Mouse (Mus musculus) heart, postnatal 36 days (tissue): ENCODE data around the gene Ttc39d. TPM values are rescaled to one million over a fixed set of nuclear protein-coding genes. Genes with fewer than 3 reads are reported as not detected.
"Not testable (repeated sequence)": the region's sequence is repeated elsewhere in the genome, so short reads cannot be mapped to it uniquely, and the experiment has no call there.

Source experiments
- DNase-seq, 2 experiments: peaks; one replicate each; pipeline ENCODE4 v3.0.0; 2021 to 2022
- intact Hi-C: fragments of 180-260 bp; cut with DNase I; formaldehyde crosslinking; loops from one replicate; pipeline ENCODE4 v1.15.1; 2025
- total RNA-seq, 2 experiments: library from RNA; stranded (reverse); gene quantifications; 2 replicates each; pipeline ENCODE4 v1.2.3; 2021

Ttc39d gene
- total RNA-seq, 2 experiments from 2014 or later: not detected

DNA sequence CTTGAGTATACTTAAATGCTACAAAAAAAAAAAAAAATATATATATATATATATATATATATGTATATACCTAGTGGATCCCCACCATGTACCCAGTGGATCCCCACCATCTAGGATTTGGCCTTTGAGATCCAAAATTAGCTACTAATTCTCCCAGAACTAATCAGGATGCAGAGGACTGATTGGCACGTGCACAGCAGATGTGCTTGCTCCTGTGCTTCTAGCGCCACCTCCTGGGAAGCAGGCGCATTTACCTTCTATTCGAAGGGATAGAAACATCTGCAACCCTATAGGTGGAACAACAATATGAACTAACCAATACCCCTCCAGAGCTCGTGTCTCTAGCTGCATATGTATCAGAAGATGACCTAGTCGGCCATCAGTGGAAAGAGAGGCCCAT is 27.3 kb upstream of the Ttc39d start:
- intact Hi-C loops: loop anchor here (1.0 to 10.0 kb wide), 3 partner anchors 55 to 318 kb away; partner anchors contain the start of gene Galm
- peak; percentile 74 to 79 for DNase-seq

- intact Hi-C loops: loop anchor here (1.0 to 5.0 kb wide), 2 partner anchors 132 to 318 kb away; no protein-coding TSS in a partner anchor
These were observed 26.8 kb upstream of the Ttc39d start for GRCm38 (mm10) chr17:80180468-80180867.

GRCm38 (mm10) chr17:80183615-80184014 is 23.6 kb upstream of the Ttc39d start:
- intact Hi-C loops: loop anchor here (5.0 kb wide), 1 partner anchor 321 kb away; no protein-coding TSS in a partner anchor
- no peak for DNase-seq

More at GRCm38 (mm10) chr17:80180468-80180867, 26.8 kb upstream of the Ttc39d start:
- no peak for DNase-seq

GRCm38 (mm10) chr17:80193075-80193474 is 14.2 kb upstream of the Ttc39d start:
- no peak for DNase-seq
- intact Hi-C loops: loop anchor here (10.0 kb wide), 1 partner anchor 528 kb away; no protein-coding TSS in a partner anchor

DNA sequence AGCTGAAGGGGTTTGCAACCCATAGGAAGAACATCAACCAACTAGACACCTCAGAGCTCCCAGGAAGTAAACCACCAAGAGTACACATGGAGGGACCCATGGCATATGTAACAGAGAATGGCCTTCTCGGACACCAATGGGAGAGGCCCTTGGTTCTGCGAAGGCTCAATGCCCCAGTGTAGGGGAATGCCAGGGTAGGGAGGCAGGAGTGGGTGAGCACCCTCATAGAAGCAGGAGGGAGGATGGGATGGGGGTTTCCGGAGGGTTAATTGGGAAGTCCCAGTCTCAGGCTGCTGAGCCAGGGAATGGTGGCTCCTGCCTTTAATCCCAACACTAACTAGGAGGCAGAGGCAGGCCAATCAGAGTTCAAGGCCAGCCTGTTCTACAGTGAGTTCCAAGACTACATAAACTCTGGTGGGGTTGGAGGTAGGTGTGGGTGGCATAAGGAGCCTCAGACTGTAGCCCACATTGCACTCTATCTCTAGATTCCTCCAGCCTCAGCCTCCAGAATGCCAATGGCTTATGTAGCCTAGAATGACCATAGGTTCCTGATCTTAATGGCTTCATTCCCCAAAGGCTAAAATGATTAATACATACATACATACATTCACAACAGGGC is 8.0 kb upstream of the Ttc39d start:
- intact Hi-C loops: loop anchor here (10.0 kb wide), 1 partner anchor 534 kb away; no protein-coding TSS in a partner anchor

GRCm38 (mm10) chr17:80205657-80206056 is 1.6 kb upstream of the Ttc39d start:
- intact Hi-C loops: loop anchor here (2.0 to 10.0 kb wide), 4 partner anchors 19 to 311 kb away; partner anchors contain the start of genes Atl2, Gemin6, Hnrnpll and Sos1
- DNase-seq: no peak

More for the DNA sequence above, 8.0 kb upstream of the Ttc39d start:
- DNase-seq: no peak

DNA sequence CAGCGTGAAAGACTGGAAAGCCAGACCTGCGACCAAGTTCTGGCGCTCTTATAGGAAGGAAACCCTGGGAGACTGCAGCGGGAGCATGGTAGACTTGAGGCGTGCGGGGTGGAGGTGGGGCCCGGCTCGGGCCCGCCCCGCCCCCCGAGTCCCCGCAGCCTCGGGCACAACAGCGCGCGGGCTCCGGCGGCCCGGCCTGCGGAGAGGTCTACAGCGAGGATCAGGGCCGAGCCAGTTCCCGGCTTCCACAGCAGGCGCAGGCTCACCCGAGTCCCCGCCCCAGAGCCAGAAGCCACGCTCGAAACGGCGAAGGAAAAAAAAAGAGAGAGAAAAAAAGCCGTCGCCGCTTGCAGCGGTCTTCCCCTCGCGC is 974 bp upstream of the Ttc39d start:
- no peak for DNase-seq
- intact Hi-C loops: loop anchor here (2.0 to 10.0 kb wide), 4 partner anchors 19 to 311 kb away; partner anchors contain the start of genes Atl2, Gemin6, Hnrnpll and Sos1

DNA sequence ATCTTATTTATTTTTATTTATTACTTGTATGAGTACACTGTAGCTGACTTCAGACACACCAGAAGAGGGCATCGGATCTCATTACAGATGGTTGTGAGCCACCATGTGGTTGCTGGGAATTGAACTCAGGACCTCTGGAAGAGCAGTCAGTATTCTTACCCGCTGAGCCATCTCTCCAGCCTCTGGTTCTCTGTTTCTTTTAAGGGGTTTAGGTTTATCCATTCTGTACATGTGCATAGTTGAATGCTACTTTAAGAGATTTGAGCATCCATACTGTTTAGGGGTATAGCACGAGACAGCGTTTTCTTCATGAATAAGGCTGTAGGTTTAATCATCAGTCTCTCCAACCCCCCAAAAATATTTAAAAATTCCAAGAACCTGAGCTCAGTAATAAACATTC is 6.7 kb downstream of the Ttc39d start:
- DNase-seq, intact Hi-C loops: not testable (repeated sequence)

DNA sequence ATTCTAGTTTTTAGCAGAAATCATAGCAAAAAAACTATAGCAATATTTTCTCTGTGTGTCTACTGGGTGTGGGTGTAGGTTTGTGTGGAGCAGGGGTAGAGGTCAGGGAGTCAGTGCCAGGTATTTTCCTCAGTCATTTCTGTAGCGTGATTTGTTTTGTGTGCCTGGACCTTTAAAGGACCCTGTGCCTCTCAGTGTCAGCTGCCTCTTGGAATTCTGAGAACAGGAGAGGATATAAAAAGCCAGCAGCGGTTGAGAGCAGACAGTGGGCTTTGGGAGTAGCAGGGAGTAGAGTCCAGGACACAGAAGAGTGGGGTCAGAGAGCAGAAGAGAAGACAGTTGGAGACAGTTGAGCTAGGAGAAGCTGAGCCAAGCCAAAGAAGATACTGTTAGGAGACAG is 12.9 kb downstream of the Ttc39d start:
- DNase-seq: no peak
- intact Hi-C loops: loop anchor here (5.0 kb wide), 1 partner anchor 72 kb away; the partner anchor contains the start of genes Dhx57 and Morn2

DNA sequence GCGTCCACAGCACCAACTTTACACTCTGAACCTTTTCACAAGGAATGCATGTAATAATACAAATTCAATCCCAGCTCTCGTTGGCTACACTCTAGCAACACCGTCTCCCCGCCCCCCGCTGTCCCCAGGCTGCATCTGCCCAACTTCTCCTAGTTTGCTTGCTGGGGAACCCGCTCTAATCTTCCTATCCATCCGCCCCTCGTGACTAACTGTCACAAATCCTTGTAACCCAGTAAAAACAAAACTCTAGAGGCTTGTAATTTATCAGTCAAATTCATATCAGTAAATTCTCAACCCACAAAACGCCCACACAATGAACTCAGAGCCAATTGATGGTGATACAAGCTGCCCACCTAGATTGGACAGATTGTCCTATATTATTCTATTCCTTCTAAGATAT is 13.9 kb downstream of the Ttc39d start:
- intact Hi-C loops: loop anchor here (5.0 kb wide), 1 partner anchor 71 kb away; the partner anchor contains the start of genes Dhx57 and Morn2
- no peak for DNase-seq

DNA sequence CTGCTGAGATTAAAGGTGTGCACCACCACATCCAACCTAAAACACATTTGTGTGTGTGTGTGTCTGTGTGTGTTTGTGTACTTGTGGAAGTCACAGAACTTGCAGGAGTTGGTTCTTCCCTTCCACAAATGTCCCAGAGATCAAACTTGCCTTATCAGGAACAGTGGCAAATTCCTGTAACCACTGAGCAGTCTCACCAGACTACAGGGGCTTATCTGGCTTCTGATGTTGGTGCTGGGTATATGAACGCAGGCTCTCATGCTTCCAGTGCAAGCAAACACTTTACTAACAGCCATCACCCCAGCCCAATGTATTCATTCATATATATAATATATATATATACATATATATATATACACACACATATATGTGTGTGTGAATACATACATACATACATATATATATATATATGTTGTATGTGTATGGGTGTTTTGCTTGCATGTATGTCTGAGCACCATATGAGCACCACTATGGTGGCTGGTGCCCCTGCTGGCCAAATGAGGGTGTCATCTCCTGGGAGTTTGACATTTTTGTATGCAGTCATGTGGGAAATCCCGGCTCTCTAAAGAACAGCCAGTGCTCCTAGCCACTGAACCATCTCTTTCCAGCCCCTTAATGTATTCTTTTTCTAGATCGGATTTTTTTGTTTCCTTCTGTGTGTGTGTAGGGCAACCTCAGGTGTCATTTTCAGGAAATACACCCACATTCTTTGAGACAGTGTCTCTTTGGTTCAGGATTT is 14.8 kb downstream of the Ttc39d start:
- intact Hi-C loops: loop anchor here (5.0 kb wide), 1 partner anchor 70 kb away; the partner anchor contains the start of genes Dhx57 and Morn2
- no peak for DNase-seq

GRCm38 (mm10) chr17:80223829-80224228 is 16.6 kb downstream of the Ttc39d start:
- intact Hi-C loops: loop anchor here (2.0 to 5.0 kb wide), 2 partner anchors 17 to 68 kb away; partner anchors contain the start of genes Dhx57, Morn2, Srsf7 and Ttc39d
- DNase-seq: no peak

DNA sequence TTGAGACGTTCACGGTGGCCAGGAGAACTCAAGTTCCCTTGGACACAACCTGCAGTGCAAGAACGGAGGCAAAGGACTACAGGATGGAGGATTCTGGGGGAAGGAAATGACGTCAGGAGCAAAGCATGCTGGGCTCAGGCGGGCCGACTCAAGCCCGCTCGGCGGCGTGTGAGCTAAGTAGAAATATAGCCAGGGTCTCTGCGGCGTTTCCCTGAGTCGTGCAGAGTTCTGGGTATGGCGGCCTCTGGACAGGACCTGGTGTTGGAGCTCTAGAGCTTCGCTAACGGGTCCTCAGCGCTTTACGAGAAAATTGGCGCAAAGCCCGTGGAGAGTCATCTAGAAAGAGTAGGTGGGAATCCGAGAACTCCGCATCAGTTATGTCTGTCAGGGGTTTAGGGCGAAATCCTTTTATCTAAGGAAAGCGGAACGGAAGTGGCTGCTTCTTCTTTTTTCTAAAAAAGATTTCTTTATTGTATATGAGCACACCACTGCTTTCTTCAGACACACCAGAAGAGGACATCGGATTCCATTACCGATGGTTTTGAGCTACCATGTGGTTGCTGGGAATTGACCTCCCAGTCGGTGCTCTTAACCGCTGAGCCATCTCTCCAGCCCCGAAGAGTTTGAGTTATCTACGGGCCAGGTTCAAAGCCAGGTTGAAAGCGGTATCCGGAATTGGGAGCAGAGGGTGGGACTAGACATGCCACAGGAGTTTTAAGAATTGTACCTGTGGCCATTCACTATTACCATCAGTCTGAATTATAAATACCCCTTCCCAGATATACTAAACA is 17.3 kb downstream of the Ttc39d start, which contains the start of gene Gemin6:
Gene Gemin6, plus strand, starts transcription at position 116 of the 791 bp plus-strand sequence.
- intact Hi-C loops: loop anchor here (2.0 to 5.0 kb wide), 2 partner anchors 18 to 68 kb away; partner anchors contain the start of genes Dhx57, Morn2, Srsf7 and Ttc39d

GRCm38 (mm10) chr17:80225142-80225541 is 17.9 kb downstream of the Ttc39d start:
- DNase-seq: not testable (repeated sequence)
- intact Hi-C loops: loop anchor here (2.0 kb wide), 1 partner anchor 18 kb away; the partner anchor contains the start of genes Srsf7 and Ttc39d

More for the DNA sequence above, 17.3 kb downstream of the Ttc39d start, which contains the start of gene Gemin6:
- DNase-seq: peak; percentile 81

- DNase-seq: no peak
- intact Hi-C loops: no loop called here
These were observed 22.1 kb downstream of the Ttc39d start for GRCm38 (mm10) chr17:80229396-80229795.

DNA sequence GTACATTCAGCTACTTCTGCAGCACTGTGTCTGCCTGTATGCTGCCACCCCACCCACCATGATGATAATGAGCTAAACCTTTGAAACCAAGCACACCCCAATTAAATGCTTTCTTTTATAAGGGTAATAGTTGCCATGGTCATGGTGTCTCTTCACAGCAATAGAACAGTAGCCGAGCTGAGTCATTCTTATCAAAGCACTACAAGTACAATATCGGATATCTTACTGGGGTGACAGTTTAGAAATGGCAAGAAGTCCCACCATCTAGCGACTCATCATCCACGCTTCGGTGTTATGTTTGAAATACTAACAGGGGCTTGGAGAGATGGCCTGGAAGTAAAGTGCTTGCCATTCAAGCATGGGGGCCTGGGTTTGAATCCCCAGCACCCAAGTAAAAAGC is 26.6 kb downstream of the Ttc39d start:
- DNase-seq: no peak
- intact Hi-C loops: no loop called here

DNA sequence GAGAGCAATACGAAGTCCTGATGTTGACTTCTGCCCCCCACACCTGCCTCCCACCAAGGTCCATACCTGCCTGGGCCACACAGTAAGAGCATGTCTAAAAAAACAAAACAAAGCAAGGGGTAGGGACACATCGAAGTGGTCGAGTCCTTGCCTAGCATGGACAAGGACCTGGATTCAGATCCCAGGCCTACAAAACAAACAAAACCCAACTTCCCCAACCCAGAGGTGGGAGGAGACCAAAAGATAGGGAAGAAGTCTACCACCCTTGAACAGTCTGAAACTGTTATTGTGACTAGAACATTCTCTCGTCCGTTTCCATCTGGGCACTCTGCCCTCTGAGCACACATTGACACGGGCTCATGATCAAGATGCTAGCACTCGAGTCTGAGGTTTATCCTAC is 27.1 kb downstream of the Ttc39d start:
- intact Hi-C loops: no loop called here
- no peak for DNase-seq

GRCm38 (mm10) chr17:80235477-80235876 is 28.2 kb downstream of the Ttc39d start:
- DNase-seq: no peak
- intact Hi-C loops: no loop called here

DNA sequence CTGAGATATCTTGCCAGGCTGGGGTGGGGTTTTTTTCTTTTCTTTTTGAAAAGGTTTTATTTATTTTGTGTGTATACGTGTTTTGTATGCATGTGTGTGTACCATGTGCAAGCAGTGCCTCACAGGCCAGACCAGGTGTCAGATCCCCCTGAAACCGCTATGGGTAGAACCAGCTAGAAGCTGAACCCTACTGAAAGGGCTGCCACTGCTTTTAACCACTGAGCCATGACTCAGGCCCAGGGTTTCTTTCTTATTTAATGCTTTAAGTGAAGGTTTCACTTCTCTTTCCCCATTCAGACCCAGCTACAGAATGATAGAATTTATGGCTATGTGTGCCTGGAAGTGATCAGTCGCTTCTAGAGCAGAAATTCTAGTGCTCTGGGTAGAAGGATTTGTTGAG is 29.5 kb downstream of the Ttc39d start:
- no peak for DNase-seq
- intact Hi-C loops: no loop called here

DNA sequence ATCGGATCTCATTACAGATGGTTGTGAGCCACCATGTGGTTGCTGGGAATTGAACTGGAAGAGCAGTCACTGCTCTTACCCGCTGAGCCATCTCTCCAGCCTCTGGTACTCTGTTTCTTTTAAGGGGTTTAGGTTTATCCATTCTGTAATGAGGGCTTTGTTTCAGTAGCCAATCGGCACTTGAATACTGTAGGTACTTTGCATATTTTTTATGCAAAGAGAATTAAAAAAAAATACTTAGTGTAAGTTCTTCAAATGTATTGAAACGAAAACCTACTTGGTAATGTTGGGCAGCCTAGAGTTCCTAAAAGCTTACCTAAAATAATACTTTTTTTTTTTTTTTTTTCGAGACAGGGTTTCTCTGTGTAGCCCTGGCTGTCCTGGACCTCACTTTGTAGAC is 30.2 kb downstream of the Ttc39d start:
- intact Hi-C loops: no loop called here
- DNase-seq: no peak
